Mouse (Mus musculus): Measurements from ENCODE around the gene Gstm5.

Gstm5 gene

DNA sequence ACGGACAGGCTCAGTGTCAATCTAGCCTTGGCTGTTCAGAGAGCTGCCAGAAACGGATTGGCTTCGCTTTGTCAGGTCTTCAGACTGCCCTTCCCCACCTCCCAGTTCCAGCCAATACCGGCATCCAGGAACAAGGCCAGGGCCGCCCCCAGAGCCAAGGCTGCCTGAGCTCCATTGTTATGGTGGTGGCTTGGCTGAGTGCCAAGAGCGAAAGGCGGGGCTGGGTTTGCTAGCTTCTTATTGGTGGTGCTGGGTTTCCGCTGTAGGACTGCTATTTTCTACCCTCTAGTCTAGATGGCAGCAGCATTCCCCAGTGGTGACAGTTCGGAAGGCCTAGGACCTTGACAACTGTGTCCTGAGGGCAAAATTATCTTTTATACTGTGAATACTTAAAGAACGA lies 36.0 kb downstream of the Gstm5 start, which contains the start of gene Gstm7:
Gene Gstm7, minus strand, starts transcription at position 148 of the 400 bp plus-strand sequence.
- DNase-seq (ENCODE audit: low read depth), result peak; percentile 62

DNA sequence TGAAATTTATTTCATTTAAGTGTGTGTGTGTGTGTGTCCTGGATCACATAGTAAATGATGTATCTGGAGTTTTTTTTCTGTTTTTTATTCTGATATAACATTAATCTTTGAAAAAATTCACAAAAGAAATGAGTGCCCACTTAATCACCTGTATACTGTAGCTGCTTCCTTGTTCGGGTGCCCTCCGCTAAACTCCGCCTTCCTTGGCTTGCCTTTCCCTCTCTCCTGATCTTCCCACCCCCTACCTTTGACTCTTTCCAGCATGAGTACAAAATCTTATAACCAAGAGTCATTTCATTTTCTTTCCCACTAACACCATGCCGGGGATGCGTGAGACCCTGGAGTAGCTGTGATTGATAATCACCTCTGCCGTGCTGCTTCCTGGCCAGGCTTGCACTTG lies 36.5 kb downstream of the Gstm5 start:
- no peak for DNase-seq (ENCODE audit: low read depth)

- no peak for DNase-seq (ENCODE audit: low read depth)
These were observed 39.6 kb downstream of the Gstm5 start for GRCm38 (mm10) chr3:107935268-107935667.

GRCm38 (mm10) chr3:107935888-107936287 lies 40.3 kb downstream of the Gstm5 start:
- no peak for DNase-seq (ENCODE audit: low read depth)

DNA sequence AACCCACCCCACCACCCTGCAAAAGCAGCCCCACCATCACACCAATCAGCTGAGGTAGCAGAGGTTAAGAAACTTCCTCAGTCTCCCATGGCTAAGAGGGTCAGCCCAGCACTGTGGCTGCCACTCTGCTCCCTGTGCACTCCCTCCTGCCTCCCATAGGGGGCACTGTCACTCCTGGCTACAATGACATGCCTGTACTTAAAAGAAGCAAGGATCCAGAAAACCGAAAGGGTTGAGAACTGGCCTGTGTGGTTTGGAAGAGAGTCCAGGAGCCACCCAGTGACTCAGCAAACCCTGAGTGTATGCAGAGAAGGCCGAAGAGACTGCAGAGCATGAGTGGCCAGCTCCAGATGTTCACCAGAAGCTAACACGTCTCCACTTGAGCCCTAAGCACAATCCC lies 43.8 kb downstream of the Gstm5 start:
- peak; percentile 43 for DNase-seq (ENCODE audit: low read depth)

DNA sequence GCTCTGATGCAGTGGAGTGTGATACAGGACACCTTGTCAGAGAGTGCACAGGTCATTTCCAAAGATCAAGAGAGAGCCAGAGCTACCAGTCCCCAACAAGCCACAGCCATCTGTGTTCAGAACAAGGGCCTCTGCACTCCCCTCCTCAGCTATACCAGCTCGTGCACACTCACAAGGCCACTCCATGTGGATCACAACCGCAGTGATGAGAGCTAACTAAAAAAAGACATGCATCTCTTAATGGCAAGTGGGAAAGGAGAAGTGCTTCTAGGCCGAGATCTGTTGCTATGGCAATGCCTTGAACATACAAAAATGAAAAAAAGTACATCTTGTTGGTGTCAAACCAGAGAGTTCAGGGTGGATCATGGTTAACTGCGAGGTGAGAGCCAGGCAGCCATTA lies 44.2 kb downstream of the Gstm5 start:
- no peak for DNase-seq (ENCODE audit: low read depth)

- DNase-seq (ENCODE audit: low read depth), result no peak
These were observed 44.9 kb downstream of the Gstm5 start for GRCm38 (mm10) chr3:107940524-107940923.

DNA sequence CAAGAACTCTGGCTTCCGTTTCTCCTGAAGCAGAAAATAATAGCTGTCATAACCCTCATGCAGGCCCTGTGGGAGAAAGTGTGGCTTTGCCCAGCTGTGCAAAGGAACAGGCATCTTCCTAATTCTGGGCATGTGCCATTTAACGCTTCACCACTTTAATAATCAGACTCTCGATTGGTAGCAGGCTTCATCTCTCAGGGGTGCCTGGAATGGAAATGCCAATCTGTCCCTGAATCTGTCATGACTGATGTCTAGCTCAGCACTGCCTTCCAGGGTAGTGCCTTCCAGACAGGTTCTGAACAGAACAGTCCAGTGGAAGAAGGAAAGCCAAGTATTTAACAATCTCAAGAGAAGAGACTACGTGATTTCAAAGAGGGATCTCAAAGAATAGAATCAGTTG lies 45.6 kb downstream of the Gstm5 start:
- no peak for DNase-seq (ENCODE audit: low read depth)

DNA sequence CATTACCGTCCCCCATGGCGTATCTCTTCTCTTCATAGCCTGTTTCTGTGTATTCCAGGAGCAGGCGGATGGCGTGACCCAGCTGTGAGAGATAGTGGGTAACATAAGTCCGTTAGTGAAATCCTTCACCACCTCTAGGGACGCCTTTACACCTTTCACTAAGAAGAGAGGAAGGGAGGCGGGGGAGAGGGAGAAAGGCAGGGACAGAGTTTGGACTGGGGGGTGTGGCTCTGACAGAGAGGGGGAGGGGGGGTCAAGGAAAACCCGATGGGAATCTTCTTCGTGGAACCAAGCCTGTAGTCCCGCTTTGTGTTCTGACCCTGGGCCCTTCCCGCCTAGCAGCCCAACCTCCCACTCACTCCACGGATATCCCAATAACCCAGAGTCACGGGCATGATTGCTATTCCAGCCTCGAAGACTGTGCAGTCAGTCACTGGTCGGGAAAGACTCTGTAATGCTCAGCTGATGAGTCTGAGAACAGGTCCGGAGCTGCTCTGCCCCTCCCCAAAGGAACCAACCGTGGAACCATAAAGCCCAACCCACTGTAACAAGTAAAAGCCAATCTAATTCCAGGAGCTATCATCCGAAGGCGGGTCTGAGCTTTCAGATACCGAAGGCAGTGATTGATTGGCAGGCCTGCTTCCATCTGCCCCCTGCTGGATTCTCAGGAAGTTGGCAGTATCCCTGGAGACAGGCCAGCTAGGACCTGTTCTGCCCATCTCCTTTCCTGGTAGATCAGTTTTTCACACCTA lies 47.8 kb downstream of the Gstm5 start, which contains the start of gene Gstm6:
Gene Gstm6, minus strand, starts transcription at position 511 of the 752 bp plus-strand sequence.
- no peak for DNase-seq (ENCODE audit: low read depth)

GRCm38 (mm10) chr3:107945729-107946128 lies 50.1 kb downstream of the Gstm5 start:
- no peak for DNase-seq (ENCODE audit: low read depth)

Measured in naive thymus-derived CD4-positive, alpha-beta T cell, adult 2 months (primary cell).